Mouse (Mus musculus): ENCODE data around the gene Morc2a. TPM values are rescaled to one million over a fixed set of nuclear protein-coding genes. Genes with fewer than 3 reads are reported as not detected.

Morc2a gene
- polyA plus RNA-seq, 1 experiment from 2014 or later: 42.6 TPM

DNA sequence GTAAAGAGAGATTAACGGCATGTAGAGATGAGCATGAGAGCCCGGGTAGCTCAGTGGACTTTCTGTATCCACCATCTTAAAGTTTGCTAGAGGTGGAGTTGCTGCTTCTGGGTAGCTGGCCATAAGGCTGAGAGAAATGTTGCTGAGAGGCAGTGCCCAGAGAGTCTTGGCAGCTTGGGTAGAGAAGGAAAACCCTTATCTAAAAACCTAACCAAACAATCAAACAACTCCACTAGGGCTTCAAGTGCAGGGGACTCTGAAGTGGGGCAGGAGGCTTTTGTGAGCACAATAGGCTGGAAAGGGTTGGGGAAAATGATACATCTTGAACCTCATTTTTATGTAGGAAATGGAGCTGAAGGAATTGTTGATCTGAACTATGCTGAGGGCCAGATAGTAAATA lies 37.3 kb downstream of the Morc2a start:
- H3K36me3 ChIP-seq (replicated peaks): peaks cover 100% of the 10 kb centered on the region
- H3K4me3 ChIP-seq: no peak overlapping the region
- no peak for DNase-seq (ENCODE audit: extremely low spot score, low spot score)
- no peaks in the 10 kb centered on the region for H3K9me3 ChIP-seq
- no peaks in the 10 kb centered on the region for H3K27me3 ChIP-seq (ENCODE audit: poor library complexity, severe bottlenecking)
- H3K4me1 ChIP-seq: no peaks in the 10 kb centered on the region
- 92% methylated on average over 2 of the region's 2 CpGs for WGBS
- H3K27ac ChIP-seq: no peak overlapping the region

DNA sequence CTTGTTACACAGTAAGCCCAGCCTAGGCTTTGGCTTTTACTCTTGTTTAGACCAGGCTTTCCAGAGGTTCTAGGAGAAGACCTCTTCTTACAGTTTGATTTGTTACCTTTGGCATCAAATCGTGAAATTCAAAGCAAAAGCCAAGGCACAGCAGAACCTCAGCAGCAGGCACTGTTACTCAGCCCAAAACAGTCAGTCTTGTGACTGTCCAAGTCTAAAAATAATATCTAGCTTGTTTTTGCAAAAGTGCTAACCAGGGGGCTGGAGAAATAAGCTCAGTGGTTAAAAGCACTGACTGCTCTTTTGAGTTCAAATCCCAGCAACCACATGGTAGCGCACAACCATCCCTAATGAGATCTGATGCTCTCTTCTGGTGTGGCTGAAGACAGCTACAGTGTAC lies 37.9 kb downstream of the Morc2a start:
- H3K27ac ChIP-seq: no peak overlapping the region
- 94% methylated on average over 2 of the region's 2 CpGs for WGBS
- H3K4me1 ChIP-seq: no peaks in the 10 kb centered on the region
- H3K27me3 ChIP-seq (ENCODE audit: poor library complexity, severe bottlenecking): no peaks in the 10 kb centered on the region
- no peaks in the 10 kb centered on the region for H3K9me3 ChIP-seq
- no peak for DNase-seq (ENCODE audit: extremely low spot score, low spot score)
- H3K4me3 ChIP-seq: no peak overlapping the region
- peaks cover 100% of the 10 kb centered on the region for H3K36me3 ChIP-seq (replicated peaks)

DNA sequence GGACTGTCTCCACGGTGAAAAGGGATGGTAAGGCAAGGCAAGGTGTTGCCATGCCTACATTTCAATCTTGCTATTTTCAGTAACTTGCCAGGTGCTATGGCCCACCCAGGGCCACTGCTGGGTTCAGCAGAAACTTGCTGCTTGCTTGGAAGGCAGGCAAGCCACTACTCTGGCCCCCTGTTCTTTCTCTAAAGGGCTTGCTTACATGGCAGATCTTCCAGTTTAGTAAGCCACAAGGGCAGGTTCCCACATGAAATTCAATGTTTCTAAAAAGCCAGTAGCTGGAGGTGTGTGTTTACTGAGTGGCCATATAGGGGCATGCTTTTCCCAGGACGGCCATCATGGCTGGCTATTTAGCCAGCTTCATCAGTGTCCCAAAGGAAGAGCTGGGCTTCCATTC lies 42.8 kb downstream of the Morc2a start:
- Histone ChIP-seq H3K36me3 (replicated peaks) (peaks cover 71% of the 10 kb centered on the region), H3K4me1 (no peaks in the 10 kb centered on the region), H3K27ac (no peak overlapping the region), H3K27me3 (ENCODE audit: poor library complexity, severe bottlenecking) (no peaks in the 10 kb centered on the region), H3K4me3 (no peak overlapping the region), H3K9me3 (no peaks in the 10 kb centered on the region)
- 88% methylated on average over 2 of the region's 2 CpGs for WGBS
- DNase-seq (ENCODE audit: extremely low spot score, low spot score): no peak

DNA sequence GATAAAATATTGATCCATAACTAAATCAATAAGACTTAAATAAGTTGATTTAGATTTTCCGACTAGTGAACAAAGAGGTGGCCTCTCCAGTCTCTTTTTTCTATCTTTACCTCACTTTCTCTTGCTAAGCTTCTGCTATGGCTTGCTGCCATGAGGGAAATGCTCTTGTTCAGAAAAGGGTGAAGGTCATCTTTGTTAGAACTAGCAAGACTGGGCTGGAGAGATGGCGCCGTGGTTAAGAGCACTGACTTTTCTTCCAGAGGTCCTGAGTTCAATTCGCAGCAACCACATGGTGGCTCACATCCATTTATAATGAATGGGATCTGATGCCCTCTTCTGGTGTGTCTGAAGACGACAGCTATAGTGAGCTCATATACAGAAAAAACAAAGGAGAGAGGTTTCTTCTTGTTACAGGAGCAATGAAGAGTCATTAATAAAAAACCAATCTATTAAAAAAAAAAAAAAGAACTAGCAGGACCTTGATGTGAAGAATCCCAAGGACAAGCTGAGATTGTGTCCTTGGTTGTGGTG lies 47.2 kb downstream of the Morc2a start:
- Histone ChIP-seq H3K9me3 (no peaks in the 10 kb centered on the region), H3K4me1 (no peaks in the 10 kb centered on the region), H3K36me3 (replicated peaks) (peaks cover 26% of the 10 kb centered on the region), H3K27ac (no peak overlapping the region), H3K4me3 (no peak overlapping the region), H3K27me3 (ENCODE audit: poor library complexity, severe bottlenecking) (no peaks in the 10 kb centered on the region)
- WGBS: 84% methylated on average over 5 of the region's 5 CpGs
- DNase-seq (ENCODE audit: extremely low spot score, low spot score): no peak

DNA sequence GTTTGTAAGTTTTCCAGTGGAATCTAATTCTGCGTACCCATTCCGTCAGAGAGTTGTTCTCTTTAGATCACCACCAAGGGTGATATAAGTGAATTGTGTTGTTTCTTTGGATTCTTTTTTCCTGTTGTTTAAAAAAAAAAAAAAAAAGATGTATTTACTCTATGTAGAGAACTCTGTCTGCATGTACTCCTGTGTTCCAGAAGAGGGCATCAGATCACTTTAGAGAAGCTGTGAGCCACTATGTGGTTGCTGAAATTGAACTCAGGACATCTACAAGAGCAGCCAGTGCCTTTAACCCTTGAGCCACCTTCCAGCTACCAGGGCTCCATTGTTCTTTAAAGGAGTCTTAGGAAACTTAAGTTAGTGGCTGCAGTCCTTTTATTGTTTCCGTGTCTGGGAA lies 48.5 kb downstream of the Morc2a start:
- Histone ChIP-seq H3K27me3 (ENCODE audit: poor library complexity, severe bottlenecking) (no peaks in the 10 kb centered on the region), H3K4me1 (no peaks in the 10 kb centered on the region), H3K36me3 (replicated peaks) (peaks cover 14% of the 10 kb centered on the region), H3K9me3 (no peaks in the 10 kb centered on the region), H3K27ac (no peak overlapping the region), H3K4me3 (no peak overlapping the region)
- no peak for DNase-seq (ENCODE audit: extremely low spot score, low spot score)
- 87% methylated on average over 3 of the region's 3 CpGs for WGBS

DNA sequence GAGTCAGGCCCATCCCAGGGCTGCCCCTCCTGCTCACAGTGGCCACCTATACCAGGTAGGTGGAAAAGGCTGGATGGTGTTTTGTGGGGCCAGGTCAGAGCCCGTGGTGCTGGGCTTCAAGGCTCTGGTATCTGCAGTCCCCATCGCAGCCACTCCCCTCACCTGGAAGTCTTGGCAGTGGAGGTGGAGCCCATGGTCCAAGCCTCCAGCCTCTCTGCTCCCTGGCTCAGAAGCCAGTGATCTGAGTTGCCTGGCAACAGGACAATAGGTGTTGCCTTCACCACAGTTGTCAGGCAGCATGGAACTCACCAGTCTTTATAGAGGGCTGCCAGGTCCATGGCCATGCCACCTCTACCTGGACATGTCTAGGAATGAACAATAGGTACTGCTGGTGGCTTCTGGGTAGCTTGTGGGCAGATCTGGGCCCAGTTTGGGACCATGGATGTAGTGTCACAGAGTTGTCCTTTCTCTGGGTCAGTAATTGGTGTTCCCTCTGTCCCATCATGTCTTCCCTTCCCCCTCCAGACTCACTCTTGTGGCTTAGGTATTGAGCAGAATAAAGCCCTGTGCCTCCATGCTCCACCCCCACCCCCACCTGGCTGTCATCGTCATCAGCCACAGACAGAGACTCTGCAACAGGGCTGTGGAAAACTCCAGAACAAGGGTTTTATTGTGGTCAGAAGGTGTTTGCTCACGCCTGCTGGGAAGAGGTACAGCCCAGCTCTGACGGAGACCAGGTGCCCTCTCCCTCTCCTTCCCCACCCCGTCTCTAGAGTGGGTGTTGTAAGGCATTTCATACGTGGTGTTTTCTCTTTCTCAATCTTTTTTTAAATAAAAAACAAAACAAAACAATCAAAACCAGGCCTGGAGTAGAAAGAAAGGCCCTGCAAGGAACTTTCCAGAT lies 54.4 kb downstream of the Morc2a start:
- H3K36me3 ChIP-seq (replicated peaks): no peaks in the 10 kb centered on the region
- H3K27me3 ChIP-seq (ENCODE audit: poor library complexity, severe bottlenecking): peaks cover 7% of the 10 kb centered on the region; the same call in 1 of the 2 replicates
- no peak for DNase-seq (ENCODE audit: extremely low spot score, low spot score)
- no peak overlapping the region for H3K4me3 ChIP-seq
- peaks cover 17% of the 10 kb centered on the region for H3K4me1 ChIP-seq
- no peak overlapping the region for H3K27ac ChIP-seq
- no peaks in the 10 kb centered on the region for H3K9me3 ChIP-seq
- WGBS: 75% methylated on average over 7 of the region's 7 CpGs

DNA sequence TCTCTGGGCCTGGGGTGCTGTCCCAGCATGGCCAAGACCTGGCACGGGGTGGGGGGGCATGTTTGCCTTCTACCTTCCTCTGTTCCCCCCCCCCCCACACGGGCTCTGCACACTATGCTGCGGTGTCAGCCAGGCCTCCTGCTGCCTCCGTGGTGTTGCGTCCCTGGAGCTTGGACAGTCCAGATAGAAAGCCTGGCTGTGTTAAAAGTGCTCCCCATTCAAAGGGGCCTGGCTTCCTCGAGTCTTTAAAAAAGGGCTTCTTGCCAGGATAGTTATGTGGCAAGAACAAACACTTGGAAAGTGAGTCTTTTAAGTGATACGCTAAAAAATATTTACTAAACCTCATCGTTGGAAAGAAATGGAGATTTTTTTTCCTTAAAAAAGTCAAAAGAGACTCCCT lies 55.4 kb downstream of the Morc2a start:
- Histone ChIP-seq H3K4me1 (peaks cover 17% of the 10 kb centered on the region), H3K4me3 (no peak overlapping the region), H3K36me3 (replicated peaks) (no peaks in the 10 kb centered on the region), H3K27me3 (ENCODE audit: poor library complexity, severe bottlenecking) (peaks cover 7% of the 10 kb centered on the region; the same call in 1 of the 2 replicates), H3K9me3 (no peaks in the 10 kb centered on the region), H3K27ac (no peak overlapping the region)
- WGBS: 81% methylated on average over 8 of the region's 8 CpGs
- DNase-seq (ENCODE audit: extremely low spot score, low spot score): no peak

DNA sequence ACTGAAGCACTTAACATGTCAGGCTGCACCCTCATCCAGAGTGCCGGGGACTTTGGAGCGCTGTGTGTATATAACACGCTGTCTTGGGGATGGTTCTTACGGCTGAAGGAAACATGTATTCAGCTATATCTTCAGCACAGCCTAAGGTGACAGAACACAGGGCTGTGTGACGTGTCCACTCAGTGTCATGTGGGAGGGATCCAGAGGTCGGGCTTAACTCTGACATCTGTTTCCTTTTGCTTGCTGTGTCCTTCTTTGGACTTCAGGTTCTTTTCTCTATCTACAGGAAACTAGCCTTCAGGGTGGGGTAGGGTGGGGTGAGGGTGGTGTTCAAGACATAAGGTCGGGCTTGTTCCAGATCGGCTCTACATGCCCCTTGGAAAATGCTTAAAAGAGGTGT lies 58.1 kb downstream of the Morc2a start:
- 90% methylated on average over 8 of the region's 8 CpGs for WGBS
- H3K9me3 ChIP-seq: no peaks in the 10 kb centered on the region
- H3K4me3 ChIP-seq: no peak overlapping the region
- peaks cover 7% of the 10 kb centered on the region; the same call in 1 of the 2 replicates for H3K27me3 ChIP-seq (ENCODE audit: poor library complexity, severe bottlenecking)
- no peak for DNase-seq (ENCODE audit: extremely low spot score, low spot score)
- H3K27ac ChIP-seq: no peak overlapping the region
- H3K4me1 ChIP-seq: peaks cover 17% of the 10 kb centered on the region
- no peaks in the 10 kb centered on the region for H3K36me3 ChIP-seq (replicated peaks)

DNA sequence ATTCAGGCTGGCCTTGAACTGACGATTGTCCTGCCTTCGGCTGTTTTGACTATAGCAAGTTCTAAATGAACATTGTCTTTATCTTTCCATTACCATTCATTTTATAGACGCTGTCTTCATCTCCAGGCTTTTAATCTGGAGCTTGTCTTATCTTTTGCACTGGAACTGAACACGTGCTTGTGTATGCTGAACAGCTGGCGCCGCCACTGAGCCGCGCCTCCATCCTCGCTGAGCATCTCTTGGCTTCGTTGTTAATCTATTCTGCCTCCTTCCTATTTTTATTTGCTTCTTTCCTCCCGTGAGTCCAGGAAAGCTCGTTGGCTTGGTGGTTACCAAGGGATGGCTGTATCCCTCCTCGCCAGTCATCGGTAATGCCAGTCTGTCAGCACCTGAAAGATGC lies 61.2 kb downstream of the Morc2a start:
- no peak overlapping the region for H3K4me3 ChIP-seq
- WGBS: 83% methylated on average over 14 of the region's 14 CpGs
- H3K27me3 ChIP-seq (ENCODE audit: poor library complexity, severe bottlenecking): peaks cover 6% of the 10 kb centered on the region; the same call in 1 of the 2 replicates
- no peak overlapping the region for H3K27ac ChIP-seq
- DNase-seq (ENCODE audit: extremely low spot score, low spot score): no peak
- no peaks in the 10 kb centered on the region for H3K36me3 ChIP-seq (replicated peaks)
- H3K9me3 ChIP-seq: no peaks in the 10 kb centered on the region
- H3K4me1 ChIP-seq: peaks cover 3% of the 10 kb centered on the region; the same call in 1 of the 2 replicates

DNA sequence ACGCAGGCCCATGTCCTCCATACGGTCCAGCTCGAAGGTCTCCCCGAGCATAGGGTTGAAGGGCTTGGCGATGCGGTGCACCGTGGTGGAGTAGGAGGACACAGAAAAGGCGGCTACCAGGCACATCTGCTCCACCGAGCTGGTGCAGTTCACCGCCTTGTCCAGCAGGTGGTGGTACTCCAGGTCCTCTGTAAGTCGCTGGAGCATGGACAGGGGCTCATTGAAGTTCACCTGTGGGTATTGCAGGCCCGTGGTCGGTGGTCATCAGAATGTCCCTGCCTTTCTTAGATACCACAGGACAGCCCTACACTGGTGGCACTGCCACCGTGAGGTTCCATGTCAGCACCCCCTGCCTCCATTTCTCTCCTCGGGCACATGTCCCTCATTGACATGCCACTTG lies 65.5 kb downstream of the Morc2a start:
- Histone ChIP-seq H3K4me1 (no peaks in the 10 kb centered on the region), H3K9me3 (no peaks in the 10 kb centered on the region), H3K27me3 (ENCODE audit: poor library complexity, severe bottlenecking) (no peaks in the 10 kb centered on the region), H3K36me3 (replicated peaks) (no peaks in the 10 kb centered on the region), H3K27ac (no peak overlapping the region), H3K4me3 (no peak overlapping the region)
- WGBS: 43% methylated on average over 15 of the region's 15 CpGs
- DNase-seq (ENCODE audit: extremely low spot score, low spot score): peak; percentile 56

DNA sequence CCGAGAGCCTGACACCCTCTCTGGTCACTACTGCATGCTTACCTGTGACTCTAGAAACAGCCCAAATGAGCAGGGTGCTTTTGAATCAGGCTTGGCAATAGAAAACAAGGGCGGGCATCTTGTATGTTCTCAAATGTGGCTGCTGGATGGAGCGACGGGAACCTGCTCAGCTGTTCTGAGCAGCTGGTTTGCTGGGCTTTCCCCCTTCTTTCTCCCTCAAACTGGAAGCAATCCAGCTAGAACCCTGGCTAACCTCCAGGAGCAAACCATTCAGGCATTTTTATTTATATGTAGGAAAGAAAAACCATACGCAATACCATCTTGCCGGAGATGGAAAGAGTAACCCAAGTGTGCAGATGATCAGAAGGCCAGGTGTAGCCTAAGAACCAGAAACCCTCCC lies 67.7 kb downstream of the Morc2a start:
- Histone ChIP-seq H3K9me3 (no peaks in the 10 kb centered on the region), H3K27me3 (ENCODE audit: poor library complexity, severe bottlenecking) (no peaks in the 10 kb centered on the region), H3K4me3 (no peak overlapping the region), H3K27ac (no peak overlapping the region), H3K4me1 (peaks cover under 1% of the 10 kb centered on the region), H3K36me3 (replicated peaks) (no peaks in the 10 kb centered on the region)
- 92% methylated on average over 6 of the region's 6 CpGs for WGBS
- no peak for DNase-seq (ENCODE audit: extremely low spot score, low spot score)

DNA sequence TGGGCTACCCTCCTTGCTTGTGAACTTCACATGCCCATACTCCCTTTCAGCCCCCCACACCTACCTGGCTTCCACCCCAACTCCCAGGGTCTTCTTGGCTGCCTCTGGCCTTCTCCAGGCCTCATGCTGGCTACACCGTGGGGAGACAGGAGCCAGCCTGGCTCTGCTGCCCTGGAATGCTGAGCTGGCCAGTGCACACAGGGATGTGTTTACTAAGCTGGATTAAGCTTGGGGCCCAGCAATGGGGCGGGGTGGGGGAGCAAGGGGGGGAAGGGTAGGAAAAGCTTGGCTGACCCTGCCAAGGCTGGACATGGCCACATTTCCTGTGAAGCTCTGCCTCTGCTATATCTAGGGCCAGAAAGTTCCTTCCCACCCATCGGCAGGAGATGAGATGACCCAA lies 73.0 kb downstream of the Morc2a start:
- Histone ChIP-seq H3K36me3 (replicated peaks) (no peaks in the 10 kb centered on the region), H3K9me3 (no peaks in the 10 kb centered on the region), H3K27ac (peak overlapping the region; percentile 40; the same call in 1 of the 2 replicates), H3K4me3 (no peak overlapping the region), H3K27me3 (ENCODE audit: poor library complexity, severe bottlenecking) (no peaks in the 10 kb centered on the region), H3K4me1 (peaks cover 17% of the 10 kb centered on the region)
- DNase-seq (ENCODE audit: extremely low spot score, low spot score): no peak
- 45% methylated on average over 3 of the region's 3 CpGs for WGBS

DNA sequence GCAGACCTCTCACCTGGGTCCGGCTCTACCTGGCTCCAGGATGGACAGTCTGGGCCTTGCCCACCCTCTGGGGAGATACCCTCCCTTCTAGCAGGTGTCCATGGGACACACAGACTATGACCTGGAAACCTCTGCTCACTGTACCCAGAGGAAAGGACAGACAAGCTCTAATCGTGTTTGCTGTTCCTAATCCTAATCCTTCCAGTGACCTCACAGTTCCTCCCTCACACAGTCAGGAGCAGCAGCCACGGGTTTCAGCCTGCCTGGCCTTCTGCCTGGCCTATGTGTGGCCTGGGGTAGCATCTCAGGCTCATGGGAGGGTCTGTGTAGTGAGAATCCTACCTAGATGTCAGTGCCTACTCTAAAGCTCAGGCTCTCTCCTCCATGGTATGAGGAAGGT lies 73.9 kb downstream of the Morc2a start:
- WGBS: 70% methylated on average over 3 of the region's 3 CpGs
- no peaks in the 10 kb centered on the region for H3K27me3 ChIP-seq (ENCODE audit: poor library complexity, severe bottlenecking)
- H3K27ac ChIP-seq: no peak overlapping the region
- no peak for DNase-seq (ENCODE audit: extremely low spot score, low spot score)
- no peaks in the 10 kb centered on the region for H3K36me3 ChIP-seq (replicated peaks)
- no peaks in the 10 kb centered on the region for H3K9me3 ChIP-seq
- no peak overlapping the region for H3K4me3 ChIP-seq
- H3K4me1 ChIP-seq: peaks cover 17% of the 10 kb centered on the region

All from forebrain, embryonic 10.5 days (tissue).